Mouse (Mus musculus): ENCODE measurements around the gene Tmem184b. TPM values are rescaled to one million over a fixed set of nuclear protein-coding genes. Genes with fewer than 3 reads are reported as not detected.

Tmem184b gene
- total RNA-seq, 2 experiments from 2014 or later = 6.4 to 30.2 TPM

DNA sequence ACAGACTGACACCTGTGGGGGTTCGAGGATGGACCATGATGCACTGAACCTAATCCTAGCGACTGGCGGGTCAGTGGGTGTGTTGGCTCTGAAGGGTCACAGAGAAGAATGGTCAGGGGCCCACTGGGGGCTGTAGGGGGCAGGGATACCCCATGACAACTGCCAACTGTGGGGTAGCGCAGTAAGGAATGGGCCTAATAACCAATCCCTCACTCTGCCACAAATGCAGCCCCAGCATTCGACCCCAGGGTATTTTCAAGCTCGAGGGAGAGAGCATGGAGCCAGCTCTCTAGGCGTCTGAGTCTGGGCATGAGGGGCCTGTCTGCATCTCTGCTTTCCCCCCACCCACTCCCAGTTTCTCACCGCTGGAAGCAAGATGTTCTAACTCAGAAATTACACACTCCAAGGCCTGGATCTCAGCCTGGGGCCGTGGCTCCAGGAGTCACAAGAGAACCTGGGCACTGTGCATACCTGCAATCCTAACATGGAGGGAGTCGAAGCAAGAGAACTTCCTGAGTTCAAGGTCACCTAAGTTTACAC, 27.2 kb upstream of the Tmem184b start:
- ATAC-seq (replicated peaks; ENCODE audit: poor library complexity, severe bottlenecking) = no peak

DNA sequence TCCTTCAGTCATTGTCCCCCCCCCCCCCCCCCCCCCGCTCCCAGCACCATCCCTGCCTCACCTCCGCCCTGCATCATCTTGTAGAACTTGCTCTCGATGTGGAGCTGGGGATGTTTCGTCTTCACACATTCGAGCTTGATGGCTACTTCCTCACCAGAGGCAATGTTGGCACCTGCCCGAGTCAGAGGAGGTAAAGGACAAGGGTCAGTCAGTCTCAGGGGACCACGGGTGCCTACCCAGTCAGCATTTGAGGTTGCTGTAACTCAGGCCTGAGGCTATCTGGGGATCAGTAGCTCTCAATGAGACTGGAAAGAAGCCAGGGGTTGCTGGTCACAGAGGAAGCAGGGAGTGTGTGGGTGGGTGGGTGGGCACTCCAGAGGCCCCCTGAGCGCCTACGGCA, 26.6 kb upstream of the Tmem184b start:
- no peak for ATAC-seq (replicated peaks; ENCODE audit: poor library complexity, severe bottlenecking)

DNA sequence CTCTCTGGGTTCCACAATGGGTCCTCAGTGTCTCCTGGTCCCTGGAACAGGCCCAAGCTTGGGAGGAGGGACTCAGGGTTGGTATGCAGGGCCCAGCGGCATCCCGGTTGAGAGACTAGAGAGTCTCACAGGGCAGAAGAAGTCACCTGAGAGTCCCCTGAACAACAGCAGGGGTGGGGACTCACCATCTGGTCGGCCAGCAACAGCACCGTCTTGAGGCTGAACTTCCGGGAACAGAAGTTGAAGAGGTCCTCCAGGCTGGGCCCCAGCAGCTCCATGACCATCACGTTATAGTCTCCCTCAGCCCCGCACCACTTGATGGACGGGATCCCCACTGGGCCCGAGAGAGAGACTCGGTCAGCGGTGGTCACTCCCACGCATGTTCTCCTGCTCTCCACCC, 26.2 kb upstream of the Tmem184b start:
- ATAC-seq (replicated peaks; ENCODE audit: poor library complexity, severe bottlenecking) = no peak

DNA sequence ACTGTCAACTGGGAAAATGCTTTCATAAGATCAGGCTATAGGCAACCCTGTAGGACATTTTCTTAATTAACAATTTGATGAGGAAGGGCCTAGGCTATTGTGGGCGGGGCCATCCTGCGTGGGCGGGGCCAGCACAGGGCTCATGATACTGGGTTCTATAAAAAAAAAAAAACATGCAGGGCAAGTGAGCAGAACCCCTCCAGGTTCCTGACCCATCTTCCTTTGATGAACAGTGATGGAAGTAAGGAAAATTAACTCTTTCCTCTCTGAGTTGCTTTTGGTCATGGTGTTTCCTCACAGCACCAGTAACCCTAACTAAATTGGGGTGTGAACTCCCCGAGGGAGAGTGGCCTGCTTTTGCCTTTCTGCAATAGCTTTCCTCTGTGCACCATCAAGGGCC, 25.2 kb upstream of the Tmem184b start:
- no peak for ATAC-seq (replicated peaks; ENCODE audit: poor library complexity, severe bottlenecking)

DNA sequence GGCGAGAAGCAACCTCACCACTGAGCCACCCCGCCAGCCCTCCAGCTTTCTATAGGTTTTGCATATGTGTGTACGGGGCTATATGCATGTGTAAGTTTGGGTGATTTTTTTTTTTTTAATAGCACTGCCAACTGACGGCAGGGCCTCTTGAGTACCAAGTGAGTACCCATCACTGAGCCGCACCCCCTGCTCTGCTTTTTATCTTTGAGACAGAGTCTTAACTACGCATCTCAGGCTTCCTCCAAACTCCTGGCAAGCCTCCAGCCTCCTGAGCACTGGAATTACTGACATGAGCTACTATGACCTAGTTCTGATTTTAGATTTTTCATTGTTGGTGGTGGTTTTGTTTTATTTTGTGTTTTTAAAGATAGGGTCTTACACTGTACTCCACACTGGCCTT, 24.1 kb upstream of the Tmem184b start:
- no peak for ATAC-seq (replicated peaks; ENCODE audit: poor library complexity, severe bottlenecking)

DNA sequence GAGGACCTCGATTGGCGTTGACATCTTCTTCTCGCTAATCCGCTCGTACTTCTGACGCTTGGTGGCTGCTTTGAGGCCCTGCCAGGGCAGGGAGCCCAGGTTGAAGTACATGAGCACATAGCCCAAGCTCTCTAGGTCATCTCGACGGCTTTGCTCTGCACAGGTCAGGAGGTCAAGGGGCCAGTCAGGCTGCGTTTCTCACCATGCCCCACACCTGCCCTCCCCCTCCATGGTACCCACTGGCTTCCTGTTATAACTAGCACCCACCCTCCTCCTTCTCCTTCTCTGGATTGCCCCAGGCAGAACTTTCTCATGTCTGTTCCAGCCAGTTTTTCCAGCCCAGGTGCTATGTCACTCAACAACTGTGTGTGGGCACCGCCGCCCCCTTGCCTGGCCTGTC, 22.1 kb upstream of the Tmem184b start:
- no peak for ATAC-seq (replicated peaks; ENCODE audit: poor library complexity, severe bottlenecking)

DNA sequence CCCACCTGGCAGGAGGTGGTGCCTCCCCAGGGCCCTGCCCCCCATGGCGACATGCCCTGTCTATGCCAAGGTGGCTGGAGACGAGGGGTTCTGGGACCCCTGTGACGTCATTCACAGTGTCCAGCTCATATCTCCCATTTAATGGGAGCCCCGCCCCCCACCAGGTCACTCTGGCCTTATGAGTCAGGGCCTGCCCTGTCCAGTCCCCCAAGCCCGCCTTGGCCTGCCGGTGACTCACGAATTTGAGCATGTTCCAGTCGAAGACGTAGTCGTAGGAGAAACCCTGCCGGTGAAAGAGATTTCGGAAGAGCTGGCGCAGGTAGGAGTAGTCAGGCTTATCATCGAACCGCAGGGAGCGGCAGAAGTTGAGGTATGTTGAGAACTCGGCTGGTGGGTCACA, 21.2 kb upstream of the Tmem184b start:
- no peak for ATAC-seq (replicated peaks; ENCODE audit: poor library complexity, severe bottlenecking)

DNA sequence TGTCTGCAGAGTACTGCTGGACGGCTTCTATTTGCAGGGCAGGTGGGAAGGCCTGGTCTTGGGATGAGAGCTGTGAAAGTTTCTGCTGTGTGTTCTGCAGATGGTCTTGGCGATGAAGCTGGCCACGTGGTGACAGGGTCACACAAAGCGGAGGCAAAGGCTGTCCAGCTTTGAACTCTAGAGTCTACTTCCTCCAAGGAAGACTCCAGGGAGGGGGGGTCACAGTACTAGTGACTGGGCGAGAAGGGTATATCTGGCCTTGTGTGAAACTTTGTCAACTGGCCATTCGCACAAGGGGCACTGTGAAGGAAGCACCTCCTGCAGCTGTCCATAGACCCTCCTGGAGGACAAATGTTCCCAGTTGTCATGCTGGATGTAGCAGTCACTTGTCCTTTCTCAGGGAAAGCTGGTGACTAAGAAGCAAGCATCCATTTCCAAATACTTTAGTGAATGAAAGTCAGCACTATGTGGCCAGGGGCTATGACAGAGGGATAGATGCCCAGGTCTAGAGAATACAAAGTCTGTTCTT, 19.4 kb upstream of the Tmem184b start:
- ATAC-seq (replicated peaks; ENCODE audit: poor library complexity, severe bottlenecking) = no peak

DNA sequence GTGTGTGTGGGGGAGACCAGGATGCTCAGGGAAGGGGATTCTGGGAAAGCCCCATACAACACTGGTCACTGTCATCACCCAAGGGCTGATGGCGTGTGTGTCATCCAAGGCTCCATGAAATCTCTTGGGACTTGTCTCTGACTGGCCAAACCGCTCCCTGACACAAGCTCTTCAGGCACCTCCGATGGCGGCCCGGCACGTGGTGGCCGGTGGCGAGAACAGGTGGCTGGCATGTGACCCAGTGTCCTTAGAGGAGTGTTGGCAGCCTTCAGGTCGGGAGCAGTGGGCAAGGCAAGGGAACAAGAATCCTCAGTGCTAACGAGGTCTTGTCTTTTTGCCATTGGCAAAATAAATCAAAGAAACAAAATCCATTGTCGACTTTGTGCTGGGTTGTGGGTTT, 15.3 kb upstream of the Tmem184b start:
- ATAC-seq (replicated peaks; ENCODE audit: poor library complexity, severe bottlenecking) = no peak

DNA sequence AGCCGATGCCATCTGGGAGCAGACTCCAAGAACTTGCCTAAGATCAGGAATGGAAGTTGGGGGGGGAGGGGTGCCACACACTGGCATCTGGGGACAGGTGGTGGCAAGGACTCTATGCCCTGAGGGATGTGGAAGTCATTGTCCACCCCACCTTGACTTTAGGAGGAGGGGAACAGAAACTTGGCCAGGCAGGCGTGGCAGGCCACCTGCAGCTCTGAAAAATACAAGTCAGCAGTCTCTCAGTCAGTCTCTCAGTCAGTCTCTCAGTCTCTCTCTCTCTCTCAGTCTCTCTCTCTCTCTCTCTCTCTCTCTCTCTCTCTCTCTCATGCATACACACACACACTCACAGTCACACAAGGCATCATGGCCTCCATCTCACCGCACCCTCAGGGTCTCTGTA, 14.9 kb upstream of the Tmem184b start:
- no peak for ATAC-seq (replicated peaks; ENCODE audit: poor library complexity, severe bottlenecking)

DNA sequence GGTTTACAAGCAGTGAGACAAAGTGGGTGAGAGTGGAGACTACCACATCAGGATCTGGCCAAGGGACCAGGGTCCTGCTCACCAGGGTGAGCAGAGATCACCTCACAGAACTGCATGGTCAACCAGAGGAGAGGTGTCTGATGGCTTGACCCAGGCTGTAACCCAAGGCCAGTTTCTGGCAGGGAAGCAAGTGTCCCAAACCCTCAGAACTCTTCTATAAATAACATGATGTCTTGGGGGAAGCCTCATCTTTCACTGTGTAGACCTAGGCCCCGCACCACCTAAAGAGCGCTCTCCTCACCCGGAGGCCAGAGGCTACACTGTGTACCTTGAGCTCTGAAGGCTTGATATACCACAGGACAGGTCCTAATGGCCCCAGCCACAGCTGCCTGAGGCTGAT, 14.0 kb upstream of the Tmem184b start:
- ATAC-seq (replicated peaks; ENCODE audit: poor library complexity, severe bottlenecking) = no peak

DNA sequence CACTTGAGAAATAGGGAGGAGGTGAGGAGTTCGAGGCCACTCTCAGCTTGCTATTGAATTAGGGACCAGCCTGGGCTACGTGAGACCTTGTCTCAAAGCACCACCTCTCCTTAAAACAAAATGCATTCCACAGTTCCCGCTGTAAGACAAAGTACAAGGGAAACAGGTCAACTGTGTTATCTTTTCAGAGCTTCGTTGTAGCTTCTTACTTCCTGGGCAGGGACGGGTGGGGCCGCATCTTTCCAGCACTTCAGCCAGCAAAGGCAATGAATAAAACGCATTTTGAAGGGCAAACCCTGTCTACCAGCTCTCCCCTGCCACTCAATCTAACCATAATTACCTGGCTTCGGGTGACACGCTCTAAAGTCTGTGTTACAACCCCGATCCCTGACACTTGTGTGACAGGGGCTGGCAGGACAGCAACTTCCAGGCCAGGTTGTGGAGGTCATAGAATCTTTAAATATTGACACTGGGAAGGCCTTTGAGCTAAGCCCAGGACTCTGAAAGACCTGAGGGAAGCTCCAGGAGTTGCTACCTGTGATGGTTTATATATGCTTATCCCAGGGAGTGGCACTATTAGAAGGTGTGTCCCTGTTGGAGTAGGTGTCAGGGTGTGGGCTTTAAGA, 13.2 kb upstream of the Tmem184b start:
- no peak for ATAC-seq (replicated peaks; ENCODE audit: poor library complexity, severe bottlenecking)

DNA sequence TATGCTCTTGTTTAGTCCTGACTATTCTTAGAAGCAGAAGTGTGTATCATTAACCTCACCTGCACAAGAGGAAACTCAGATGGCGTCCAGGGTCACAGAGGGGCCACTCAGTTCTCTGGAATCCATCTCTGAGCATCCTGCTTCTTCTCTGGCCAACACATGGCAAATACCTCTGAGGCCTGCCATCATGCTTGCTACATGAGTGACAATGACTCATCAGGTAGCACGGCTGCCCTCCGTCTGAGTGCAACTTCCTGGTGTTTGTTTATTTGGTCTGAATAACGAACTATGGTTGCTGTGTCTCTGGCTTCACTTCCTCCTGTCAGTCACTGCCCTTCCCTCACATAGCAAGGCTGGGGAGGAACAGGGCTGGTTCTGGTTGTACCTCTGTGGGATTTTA, 11.1 kb upstream of the Tmem184b start:
- peak; percentile 91 for ATAC-seq (replicated peaks; ENCODE audit: poor library complexity, severe bottlenecking)

DNA sequence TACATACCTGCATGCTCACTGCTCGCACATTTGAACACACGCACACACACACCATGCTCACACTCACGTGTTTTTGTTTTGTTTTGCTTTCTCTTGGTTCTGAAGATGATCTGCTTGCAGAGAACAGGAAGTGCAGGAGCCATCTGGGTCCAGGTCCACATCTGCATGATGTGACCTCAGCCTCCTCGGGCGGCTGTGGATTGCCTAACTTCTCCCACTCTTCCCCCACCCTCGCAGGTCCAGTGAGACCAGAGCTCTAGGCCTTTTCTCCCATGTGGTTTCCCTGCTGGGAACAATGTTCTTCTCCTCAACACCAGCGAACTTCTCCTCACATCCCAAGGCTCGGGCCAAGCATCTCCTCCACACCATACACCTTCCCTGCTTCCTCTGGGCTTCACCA, 10.4 kb upstream of the Tmem184b start:
- ATAC-seq (replicated peaks; ENCODE audit: poor library complexity, severe bottlenecking) = peak; percentile 74

DNA sequence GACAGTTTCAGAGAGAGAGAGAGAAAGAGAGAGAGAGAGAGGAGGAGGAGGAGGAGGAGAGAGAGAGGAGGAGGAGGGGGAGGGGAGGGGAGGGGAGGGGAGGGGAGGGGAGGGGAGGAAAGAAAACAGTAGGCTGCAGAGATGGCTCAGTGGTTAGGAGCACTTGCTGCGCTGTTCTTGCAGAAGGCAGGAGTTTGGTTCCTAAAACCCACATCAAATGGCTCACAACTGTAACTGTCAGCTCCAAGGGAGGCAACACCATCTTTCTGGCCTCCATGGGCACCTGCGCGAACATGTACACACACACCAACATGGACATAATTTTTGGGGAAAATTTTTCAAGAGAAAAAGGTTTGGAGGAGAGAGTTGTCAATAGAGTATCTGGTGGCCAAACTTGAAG, 9.8 kb upstream of the Tmem184b start:
- ATAC-seq (replicated peaks; ENCODE audit: poor library complexity, severe bottlenecking) = no peak

DNA sequence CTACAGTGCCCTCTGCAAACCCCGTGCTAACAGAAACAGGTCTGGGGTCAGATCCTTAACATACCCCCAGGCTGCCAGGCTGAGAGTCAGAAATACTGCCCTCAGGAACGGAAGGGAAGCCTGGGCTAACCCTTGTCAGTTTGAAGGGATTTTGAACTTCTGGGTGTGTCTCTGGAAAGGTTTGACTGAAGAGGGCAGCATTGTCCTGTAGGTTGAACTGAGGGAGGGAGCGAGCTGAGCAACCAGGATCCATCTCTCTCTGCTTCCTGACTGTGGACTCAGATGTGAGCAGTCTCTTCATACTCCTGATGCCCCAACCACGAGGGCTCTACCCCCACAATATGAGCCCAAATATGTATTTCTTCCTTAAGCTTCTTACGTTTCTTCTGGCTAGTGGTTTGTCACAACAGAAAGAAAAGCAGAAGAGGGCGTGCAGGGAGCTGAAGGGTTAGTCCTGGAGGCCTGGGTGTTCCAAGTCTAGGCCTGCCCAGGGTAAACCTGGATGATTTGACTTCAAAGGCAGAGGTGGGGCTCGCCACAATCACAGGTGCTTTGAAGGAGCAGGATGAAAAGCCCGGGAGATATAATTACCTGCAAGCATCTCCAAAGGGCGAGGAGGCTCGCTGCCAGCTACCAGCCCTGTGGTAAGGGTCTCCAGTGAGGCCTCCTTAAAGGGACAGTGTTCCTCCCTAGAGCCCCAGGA, 8.1 kb upstream of the Tmem184b start:
- ATAC-seq (replicated peaks; ENCODE audit: poor library complexity, severe bottlenecking) = no peak

DNA sequence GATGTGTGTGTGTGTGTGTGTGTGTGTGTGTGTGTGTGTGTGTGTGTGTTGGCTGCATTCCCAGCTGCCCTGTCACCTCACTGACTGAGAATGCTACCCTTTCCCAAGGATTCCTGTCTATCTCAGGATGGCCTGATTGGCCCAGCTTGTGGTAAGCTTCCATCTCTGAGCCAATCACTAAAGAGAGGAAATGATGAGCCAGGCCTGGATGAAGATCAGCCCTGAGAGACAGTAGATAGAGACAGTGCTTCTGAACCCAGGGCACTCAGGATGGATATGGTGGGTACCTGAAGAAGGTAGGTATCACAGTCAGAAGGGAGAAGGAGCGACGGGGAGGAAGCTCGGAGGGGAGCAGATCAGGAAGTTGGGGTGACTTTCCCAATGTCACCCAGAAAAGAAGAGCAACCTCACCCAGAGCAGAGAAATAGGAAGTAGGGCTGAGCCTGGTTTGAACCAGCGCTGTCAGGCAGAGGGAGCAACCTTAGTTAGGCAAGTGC, 5.8 kb upstream of the Tmem184b start:
- peak; percentile 77 for ATAC-seq (replicated peaks; ENCODE audit: poor library complexity, severe bottlenecking)

DNA sequence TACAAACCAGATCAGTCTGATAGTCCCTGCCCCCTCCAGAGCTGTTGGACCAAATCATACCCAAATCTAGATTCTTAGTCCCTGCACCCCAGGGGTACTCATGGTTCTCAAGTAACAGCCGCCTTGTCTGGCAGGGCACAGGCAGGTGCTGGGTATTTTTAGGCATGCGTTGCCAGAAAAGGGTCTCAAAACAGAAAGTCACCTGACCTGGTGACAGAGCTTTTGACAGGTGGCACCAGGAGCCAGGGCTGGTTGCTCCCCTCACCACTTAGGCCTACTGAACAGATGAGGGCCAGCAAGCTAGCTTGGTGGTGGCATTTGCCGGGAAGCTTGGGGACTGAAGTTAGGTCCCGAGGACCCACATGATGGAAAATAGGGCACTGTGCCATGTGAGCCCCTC, 3.2 kb upstream of the Tmem184b start:
- ATAC-seq (replicated peaks; ENCODE audit: poor library complexity, severe bottlenecking) = no peak

DNA sequence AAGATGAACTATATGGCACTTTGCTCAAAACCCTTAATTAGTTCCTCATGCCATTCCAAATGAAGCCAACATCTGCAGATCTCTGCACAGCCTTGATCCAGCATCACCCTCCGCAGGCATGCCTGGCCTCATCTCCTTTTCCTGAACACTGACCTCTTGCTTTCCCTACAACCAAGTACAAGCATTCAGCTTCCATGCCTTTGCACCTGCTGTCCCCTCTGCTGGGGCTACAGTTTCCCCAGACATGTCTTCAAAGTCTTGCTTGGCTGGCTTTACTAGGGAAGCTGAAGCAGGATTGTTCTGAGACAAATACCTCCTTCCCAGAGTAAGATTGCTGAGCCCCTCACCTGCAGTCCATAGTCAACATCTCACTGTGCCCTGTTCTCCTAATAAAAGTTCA, 908 bp upstream of the Tmem184b start:
- no peak for ATAC-seq (replicated peaks; ENCODE audit: poor library complexity, severe bottlenecking)

DNA sequence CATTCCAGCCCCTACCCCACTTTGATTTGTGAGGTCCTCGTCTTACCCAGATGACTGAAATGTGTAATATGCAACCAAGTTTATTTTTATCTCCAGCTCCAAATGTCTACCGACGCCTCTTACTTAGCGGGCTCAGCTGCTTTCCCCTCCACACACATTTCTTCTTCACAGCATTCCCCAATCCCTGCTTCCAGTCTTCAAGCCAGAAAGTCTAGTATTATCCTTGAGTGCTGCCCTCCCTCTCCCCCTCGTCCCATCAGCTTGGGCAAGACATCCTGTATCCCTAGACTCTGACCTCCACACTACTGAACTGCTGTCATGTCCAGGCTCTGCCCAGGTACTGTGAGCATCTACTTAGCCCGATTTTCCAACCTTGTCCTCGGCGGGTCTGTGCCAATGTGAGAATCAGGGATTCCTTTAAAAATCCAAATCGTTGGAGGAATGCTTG, 418 bp upstream of the Tmem184b start:
- ATAC-seq (replicated peaks; ENCODE audit: poor library complexity, severe bottlenecking) = no peak

DNA sequence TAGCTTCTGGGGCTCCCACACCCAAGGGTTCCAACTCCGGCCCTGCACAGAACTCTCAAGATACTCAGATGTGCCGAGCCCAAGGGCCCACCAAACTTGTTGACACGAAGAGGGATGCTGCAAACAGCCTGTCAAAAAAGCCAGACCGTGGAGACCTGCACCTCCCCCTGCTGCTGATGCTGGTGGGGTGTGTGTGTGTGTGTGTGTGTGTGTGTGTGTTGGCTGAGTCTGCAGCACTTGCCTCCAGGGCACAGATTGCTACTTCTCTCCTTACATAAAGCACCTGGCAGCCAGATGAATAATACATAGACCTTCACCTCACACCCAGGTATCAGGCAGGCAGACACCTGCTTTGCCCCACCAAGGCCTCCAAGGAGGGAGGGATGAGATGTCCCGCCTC, 1.2 kb downstream of the Tmem184b start:
- no peak for ATAC-seq (replicated peaks; ENCODE audit: poor library complexity, severe bottlenecking)

DNA sequence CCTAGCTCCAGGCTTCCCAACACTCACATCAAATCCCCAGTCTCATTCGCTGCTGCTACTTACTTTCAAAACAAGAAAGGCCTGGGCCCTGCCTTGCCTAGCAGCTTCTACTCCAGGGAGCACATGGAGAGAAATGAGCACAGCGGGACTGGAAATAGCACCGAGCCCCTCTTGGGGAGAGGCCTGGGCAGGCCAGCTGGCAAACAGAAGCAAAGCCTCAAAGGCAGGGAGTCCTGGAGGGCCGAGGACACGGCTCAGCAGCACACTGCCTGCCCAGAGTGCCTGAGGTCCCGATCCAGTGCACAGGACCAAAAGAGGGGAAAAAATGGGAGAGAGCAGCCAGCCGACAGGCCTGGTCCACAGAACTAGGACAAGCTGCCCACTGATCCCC, 2.4 kb downstream of the Tmem184b start:
- ATAC-seq (replicated peaks; ENCODE audit: poor library complexity, severe bottlenecking) = no peak

Data from granulocyte monocyte progenitor cell, adult 5-6 weeks (primary cell).